Mouse (Mus musculus) gonadal fat pad, adult 2 months (tissue): Measurements from ENCODE around the gene Hao1. TPM values are rescaled to one million over a fixed set of nuclear protein-coding genes. Genes with fewer than 3 reads are reported as not detected.

ENCODE experiments used
- DNase-seq: peaks from one replicate; pipeline ENCODE4 v3.0.0-alpha.2; 2012; ENCODE audit warnings: low read depth
- polyA plus RNA-seq: library from polyadenylated mRNA; depleted of rRNA; stranded (reverse); fragments of >200 nt; gene quantifications from 2 replicates; pipeline ENCODE4 v1.2.3, GENCODE M21; 2012; rRNA removed

The Hao1 gene
- not detected in 2 replicates for polyA plus RNA-seq

DNA sequence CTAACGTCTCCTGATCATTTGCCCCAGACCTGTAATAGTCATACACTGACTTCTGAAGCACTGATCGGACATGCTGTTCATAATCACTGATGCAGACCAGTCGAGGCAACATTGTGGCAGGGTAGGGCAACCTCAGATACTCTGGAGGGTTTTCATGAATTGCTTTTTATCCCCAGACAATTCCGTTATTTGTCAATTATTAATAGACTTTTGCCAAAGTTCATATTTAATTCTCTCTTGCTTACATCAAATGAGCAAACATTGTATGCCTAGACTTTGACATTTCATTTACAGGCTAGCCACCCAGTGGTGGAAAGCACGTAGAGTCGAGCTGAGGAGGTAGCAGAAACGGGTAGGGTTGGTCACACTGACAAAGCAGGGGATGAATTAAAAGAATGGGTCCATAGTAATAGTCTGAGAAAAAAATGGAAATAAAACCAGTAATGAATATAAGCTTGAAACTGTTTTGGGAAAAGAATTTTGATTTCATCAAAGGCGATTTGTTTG is at the start of gene Hao1:
Hao1 (minus strand) TSS at position 148 of the 507 bp plus-strand sequence.
- no peak for DNase-seq

DNA sequence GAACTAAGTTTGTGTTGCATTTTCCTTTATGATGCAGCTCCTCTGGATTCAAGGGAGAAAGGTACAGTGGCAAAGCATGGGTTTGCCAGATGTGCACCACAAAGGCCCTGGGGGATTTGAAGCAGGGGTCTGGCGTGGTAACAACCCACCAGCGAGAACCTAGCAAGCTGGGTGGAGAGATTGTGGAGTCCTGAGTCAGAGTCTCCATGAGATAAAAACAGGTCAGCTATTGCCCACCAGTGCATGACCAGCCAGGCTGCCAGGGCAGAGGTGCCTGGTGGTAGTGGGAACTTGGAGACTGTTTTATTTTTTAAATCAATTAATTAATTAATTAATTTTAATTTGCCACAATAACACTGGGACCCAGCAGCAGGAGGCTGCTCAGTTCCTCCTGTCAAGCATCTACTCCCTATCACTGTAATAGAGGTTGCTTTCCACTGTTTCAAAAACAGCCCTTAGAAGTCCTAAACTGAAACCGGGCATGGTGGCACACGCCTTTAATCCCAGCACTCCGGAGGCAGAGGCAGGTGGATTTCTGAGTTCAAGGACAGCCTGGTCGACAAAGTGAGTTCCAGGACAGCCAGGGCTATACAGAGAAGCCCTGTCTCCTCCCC is 37.0 kb upstream of the Hao1 start:
- no peak for DNase-seq

DNA sequence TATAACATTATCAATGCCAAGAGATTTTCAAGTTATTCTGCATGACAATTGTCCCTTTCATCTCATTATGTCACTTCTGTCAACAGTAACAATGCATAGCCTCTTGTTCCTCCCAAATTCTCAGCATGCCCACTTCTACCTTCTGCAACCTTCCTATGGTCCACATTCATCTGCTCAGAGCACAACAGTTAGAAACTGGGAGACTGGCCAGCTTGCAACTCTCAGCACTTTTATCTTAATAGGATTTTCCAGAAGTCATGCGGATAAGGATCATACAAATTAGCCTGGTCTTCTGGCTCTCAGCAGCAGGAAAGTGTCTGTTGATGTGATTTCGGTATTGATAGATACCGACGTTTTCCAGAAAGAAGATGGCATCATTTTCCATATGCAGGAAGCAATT is 31.1 kb upstream of the Hao1 start:
- no peak for DNase-seq

DNA sequence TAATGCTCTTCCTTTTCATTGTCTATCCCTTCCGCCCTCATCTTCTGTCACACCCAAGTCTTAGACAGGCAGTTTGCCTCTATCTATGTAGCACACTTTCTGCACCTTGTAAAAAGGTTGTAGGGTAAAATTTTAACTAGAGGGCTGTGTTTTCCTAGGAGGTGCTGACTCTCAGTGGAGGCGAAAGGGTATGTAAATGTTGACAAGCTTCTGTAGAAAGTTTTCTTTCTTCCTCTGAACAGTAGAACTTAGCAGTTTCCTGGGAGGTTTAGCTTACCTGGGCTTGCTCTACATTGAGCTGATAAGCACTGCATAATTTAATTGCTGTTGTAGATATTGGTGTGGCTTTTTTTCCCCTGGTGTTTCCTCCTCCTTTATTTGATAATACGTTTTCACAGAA is 5.3 kb upstream of the Hao1 start:
- DNase-seq = no peak

DNA sequence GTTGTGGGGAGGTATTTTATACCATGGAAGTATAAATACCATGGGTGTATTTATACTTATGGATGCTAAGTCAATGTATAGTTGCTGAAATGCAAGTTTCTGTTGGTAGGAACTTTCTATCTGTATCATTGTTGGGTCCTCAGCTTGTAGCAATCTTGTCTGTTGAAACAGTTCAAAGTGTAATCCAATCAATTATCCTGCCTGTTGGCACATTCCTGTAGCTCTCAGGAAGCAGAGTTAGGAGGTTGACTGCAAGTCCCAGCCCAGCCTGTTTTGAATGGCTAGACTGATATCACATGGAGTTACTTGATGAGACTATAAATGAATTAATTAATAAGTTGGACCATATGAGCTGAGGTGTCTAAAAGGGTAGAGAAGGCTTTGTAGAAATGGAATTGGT is 1.8 kb downstream of the Hao1 start:
- DNase-seq = no peak

DNA sequence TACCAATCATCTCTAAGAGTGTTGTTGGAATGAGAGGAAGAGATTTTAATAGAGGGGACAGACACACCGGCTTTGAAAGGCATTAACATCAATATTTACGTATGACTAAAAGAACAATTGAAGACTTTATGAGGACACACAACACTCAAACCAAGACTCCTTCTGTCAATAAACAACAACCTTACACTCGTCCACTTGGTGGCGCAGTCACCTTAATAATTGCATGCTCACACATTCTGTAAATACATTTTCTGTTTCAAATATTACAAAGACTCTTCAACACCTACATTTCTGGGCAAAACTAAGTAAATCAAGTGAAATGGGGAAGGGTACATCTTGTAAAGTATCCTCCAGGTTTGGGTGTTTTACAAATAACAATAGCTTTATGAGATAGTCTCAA is 4.4 kb downstream of the Hao1 start:
- DNase-seq = no peak

DNA sequence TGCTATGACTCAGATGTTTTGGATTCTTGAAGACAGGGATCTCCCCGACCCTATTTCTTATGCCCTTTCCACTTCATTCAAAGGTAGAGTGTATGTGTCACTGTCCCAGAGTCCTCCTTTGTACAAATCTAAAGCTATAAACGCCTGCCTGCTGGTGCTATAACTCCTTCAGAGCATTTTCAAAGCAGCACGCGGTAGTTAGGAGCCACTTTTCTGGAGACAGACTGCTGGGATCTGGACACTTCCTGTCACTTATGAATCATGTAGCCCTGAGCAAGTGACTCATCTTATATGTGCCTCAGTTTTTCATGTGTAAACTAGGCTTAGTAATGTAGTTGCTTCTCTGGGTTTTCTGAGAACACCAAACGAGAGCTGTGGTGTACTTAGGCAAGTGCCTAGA is 9.1 kb downstream of the Hao1 start:
- DNase-seq = no peak

DNA sequence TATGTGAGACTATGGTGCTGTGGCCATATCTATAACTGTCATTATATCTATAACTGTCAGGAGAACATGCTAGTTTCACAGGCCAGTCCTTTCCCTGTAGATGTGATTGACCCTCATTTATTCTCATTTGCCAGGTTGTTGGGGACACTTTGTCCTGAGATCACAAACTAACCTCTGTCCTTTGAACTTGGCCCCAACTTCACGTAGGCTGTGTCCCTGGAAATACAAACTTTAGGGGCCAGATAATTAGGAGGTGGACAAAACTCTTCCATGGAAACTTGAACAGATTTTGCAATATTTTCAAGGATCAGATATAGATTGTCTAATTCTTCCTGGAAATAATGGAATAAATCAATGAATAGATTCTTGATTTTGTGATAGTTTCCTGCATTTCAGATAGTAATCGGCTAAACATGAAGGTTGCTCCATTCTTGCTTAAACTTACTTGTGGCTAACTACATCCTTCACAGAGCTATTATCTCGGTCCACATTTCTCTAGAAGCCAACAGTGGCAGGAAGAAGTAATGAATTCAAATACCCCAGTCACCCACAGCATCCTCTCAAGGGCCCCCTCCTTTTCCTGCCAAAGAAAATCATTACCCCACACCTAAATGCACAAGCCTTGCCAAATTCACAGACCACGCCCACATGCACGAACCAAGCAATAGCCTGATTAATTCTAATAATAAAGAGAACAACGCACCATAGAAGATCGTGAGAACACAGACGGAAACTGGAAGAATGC is 9.7 kb downstream of the Hao1 start:
- no peak for DNase-seq

DNA sequence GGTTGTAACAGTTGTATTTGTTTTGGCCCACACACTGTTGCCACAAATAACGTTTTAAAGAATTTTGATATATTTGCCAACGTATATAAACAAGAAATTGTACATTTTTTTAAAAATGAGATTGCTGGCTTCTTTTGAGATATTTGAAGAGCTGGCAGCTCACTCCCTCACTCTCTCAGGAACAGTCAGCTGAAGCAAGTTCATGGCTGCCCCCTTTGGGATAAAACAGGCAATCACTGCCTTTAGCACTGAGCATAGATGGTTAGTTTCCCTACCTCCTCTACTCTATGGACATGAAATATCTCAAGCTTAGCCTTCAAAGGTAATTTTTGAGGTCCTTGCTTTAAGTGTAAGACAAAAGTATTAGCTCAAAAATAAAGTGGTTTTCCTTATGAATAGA is 10.7 kb downstream of the Hao1 start:
- no peak for DNase-seq

DNA sequence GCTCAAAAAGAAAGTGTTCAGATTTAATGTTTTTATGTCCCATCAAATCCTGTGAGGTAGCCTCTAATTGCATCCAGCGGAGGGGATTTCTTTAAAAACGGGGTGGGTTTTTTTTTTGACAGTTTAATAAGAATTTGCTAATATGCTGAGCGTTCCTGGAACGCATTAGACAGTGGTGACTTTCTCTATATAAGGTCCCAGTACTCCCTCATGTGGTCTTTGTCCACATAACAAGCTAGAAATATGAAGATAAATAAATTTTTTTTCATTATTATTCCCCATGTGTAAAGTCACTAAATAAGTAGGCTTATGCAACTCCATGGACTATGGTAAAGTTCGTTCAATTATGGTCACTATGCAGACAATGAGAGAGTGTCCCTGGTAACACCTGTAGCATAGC is 13.1 kb downstream of the Hao1 start:
- no peak for DNase-seq

DNA sequence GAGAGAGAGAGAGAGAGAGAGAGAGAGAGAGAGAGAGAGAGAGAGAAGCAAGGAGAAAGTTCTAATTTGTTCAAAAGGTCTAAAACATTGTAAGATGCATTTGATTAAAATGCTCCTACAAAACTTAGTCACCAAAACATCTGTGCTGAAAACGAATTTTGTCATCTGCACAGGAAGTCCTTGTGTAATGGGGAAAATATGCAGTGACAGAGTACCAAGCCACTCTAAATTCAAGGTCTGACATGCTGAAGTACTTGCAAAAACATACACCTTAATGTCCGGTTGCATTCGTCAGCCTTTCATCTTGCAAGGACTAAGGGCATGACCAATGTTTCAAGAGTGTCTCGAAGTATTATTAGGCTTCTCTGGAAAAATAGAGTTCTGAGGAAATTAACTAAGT is 15.7 kb downstream of the Hao1 start:
- DNase-seq = no peak

DNA sequence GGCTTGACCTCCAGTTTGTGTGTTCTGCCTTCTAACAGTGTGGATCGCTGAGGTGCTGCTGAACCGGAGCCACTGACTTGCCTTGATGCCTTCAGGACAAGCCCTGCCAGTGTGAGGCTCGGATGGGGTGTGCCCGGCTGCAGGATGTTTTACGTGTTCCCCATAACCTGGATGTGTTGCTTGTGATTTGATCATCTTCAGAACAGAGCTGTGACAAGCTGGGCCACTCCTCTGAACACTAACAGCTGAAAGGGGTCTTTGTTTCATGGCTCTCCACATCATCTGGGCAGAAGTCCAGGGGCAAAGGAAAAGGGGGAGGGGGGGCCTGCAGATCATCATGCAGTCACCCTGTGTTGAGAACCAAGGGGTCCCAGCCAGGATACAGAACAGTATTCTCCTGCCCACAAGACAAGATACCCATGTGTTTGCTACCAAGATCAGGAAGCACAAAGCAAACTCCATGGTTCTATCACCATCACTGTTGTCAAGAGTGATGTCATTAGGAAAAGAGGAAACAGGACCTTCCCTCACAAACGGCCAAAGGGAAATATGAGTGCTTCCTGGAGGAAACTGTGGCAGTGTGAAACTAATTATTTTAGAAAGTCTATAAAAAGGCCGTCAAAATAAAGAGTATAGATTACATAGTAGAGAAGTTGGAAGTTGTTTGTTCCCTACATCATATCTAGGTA is 25.9 kb downstream of the Hao1 start:
- no peak for DNase-seq

DNA sequence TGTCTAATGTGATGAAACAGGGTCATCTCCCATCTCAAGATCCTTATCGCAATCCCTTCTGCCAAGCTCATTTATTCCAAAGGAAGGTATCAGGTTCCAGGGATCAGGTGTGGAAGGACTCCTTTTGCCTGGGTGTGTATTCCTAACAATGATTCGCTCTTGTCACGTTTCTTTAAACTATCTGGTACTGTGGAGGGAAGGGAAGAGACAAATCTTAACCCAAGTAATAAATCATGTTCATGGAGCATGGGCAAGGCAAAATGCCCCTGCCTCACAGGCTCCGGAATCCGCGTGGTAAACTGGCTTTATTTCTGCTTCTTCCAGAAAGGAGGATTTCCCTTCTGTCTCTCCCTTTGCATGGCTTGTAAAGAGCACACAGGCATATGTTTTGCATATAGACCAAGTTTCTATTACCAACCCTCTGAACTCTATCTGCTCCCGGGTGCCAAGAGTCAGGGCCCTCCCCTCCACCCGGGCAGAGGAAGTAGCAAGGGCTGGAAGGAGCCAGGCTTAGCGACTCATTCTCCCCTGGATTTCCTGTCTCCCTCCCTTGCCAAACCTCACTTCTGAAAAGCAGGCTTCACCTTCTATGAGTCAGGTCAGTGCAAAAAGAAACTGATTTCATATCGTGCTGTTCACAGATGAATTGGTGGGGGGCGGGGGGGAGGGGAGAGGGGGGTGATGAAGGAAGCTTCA is 26.6 kb downstream of the Hao1 start:
- no peak for DNase-seq

DNA sequence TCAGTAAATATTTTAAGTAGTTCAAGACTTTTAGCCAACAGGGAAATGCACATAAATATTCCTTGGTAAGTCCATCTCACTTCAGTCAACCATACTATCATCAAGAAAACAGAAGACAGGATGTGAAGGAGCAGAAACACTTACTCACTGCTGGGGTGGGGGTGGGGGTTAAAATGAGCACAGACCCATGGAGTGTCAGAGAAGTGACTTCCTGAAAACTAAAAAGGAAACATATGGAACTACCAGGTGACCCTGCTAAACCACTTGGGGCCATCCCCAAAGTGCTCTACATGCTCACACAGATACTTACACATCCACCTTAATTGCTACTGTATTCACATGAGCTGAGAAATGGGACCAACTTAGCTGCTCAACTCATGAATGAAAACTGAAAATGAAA is 36.1 kb downstream of the Hao1 start:
- DNase-seq = no peak

DNA sequence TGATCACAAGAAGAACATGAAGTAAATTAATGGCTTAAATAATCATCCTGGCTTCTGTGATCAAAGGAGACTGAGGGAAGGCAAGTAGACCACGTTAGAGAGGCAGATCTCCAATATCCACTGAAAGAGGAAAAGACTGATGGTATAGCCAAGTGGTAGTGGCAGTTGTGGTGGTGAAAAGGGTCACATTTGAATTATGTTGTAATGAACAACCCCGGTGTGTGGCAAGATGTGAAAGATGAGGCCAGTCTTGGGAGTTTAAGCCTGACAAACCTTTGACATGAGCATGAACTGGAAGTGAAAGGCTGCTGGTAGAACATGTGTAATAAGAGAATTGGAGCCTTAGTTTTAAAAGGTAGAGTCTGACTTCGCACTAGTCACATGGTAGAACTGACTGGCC is 54.4 kb downstream of the Hao1 start:
- no peak for DNase-seq

DNA sequence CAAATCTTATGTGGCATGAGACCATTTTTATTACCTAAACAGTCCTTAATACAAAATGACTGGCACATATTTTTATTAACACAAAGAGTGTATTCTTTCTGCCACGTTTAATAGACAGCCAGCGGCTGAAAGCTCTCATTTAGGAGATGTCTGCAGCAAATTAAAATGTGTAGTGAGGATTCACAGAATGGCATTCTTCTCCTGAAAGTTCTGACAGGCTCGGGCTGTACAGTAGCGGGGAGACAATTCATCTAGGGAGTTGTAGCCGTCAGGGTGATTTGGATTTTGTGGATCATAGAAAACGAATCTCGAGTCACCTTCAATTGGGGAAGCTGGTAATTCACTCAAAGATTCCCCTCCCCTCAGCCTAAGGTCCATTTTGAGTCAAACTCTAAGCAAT is 55.7 kb downstream of the Hao1 start:
- DNase-seq = no peak

DNA sequence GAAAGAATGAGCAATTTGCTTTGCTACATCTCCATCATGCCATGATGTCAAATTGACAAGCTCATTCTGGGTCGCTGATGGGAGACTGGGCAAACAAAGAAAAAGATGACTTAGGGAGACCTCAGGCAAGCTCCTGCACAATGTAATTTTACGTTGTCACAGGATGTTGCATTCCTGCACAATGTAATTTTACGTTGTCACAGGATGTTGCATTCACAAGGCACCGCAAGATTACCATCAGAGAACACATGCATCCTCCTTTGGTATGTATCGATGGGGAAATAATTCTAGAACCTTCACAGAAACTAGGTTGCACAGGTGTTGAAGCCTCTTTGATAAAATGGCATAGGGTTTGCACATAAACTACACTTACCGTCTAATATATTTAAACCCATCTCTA is 65.5 kb downstream of the Hao1 start:
- DNase-seq = no peak

DNA sequence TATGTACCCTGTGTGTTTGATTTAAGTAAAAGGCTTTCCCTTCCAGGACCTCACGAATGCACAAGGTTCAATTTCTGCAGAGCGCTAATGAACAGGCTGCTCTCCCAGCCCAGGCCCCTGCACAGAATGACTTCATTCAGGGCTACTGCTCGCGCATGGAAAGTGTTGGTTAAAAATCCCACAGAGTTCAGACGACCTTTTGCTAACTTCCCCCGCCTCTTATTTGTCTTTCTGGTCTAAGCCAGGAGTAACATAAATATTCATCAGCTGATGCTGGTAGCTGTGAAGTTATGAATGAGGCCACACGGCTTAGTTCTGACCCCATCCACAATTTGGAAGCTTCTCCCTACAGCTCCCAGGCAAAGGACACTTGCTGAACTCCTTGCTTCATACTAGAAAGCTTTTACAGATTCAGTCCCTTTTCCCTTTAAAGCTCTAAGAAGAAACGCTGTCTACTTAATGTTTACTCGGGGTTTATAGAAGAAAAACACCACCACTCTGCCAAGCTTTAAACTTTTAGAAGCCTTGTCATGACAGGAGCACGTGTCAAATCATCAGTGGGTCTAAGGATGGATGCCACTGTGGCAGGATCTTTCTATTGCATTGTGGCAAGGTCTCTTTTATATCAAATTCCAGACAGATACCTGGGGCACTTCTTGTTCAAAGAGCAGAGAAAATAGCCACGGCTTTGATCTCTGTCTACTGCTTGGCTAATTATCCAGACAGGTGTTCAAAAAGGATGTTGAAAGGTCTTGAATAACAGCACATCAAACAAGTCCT is 67.9 kb downstream of the Hao1 start:
- DNase-seq = no peak

DNA sequence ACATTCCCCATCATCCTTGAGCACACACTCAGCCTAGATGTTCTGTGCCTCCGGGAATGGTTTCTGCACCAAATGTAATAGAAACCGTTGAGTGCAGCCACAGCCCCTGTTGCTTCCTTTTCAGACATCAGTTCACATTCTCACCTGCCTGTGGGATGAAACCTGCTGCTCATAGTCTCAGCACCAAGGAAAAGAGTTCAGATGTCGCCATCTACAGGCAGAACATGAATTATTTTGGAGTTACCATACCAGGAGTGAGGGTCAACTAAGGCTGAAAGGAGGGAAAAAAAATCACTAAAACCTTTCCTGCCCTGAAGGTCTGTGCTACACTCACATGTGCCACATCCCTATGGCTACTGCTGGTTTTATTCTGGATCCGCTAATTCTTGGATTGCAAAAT is 71.5 kb downstream of the Hao1 start:
- DNase-seq = no peak

DNA sequence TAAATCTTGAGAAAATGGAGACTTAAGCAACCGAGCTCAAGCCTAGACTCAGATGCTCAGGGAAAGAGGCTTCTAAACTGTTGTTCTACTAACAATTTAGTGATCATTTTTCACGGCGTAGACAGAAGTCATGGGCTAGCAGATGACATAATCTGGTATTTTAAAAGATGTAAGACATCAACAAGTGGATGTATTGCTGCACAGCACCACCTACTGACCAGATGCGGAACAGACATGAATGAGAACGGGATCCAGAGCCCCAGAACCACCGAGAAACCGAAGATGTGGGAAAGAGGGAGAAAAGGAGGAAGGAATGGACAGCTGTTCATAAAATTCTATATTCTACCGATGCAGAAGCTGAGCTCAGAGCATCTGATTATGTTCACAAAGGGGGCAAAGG is 72.4 kb downstream of the Hao1 start:
- no peak for DNase-seq

DNA sequence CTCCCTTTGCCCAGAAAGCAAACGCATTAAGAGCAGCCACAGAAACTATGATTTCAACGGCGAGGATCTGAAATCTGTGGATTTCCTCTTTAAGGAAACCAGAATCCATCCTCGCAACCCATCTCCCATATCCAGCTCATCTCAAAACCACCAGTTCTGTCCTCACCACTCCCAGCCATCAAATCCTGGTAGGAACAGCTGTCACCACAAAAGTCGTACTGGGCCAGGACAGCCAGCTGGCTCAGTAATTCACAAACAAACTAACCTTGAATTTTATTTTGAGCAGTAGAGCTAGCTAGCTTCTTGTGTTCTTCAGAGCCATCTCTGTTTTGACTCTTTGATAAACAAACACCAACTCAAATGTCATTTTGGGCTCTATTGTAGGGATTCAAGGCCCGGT is 73.0 kb downstream of the Hao1 start:
- no peak for DNase-seq

DNA sequence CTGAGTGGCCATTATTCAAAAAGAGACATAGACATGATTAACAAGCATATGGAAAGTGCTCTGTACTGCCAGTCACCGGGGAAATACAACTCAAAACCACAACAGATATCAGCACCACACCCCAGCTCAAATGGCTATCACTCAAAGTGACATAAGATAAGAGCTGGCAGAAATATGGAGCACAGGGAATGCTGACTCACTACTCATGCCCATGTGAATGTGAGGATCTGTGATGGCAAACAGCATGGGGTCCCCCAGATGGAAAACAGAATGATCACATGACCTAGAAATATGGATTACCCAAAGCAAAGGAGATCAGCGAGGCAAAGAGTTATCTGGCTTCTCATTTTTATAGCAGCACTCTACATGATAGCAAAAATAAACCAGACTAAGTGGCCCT is 89.0 kb downstream of the Hao1 start:
- no peak for DNase-seq
